Mouse (Mus musculus): ENCODE data around the gene Scaf8.

- TF ChIP-seq EP300 (IDR thresholded peaks at IDR 0.05; ENCODE audit: low read depth), result no peak
- peak; percentile 91 for TF ChIP-seq CTCF (IDR thresholded peaks at IDR 0.05; ENCODE audit: low read depth)
Observed at GRCm38 (mm10) chr17:3230231-3231000, 115.6 kb downstream of the Scaf8 start.

Data from liver, postnatal 0 days (tissue).